Mouse (Mus musculus): ENCODE results near the gene Rbbp4. TPM values are rescaled to one million over a fixed set of nuclear protein-coding genes. Genes with fewer than 3 reads are reported as not detected.

The Rbbp4 gene
- polyA plus RNA-seq (2012; rRNA removed): 203 and 212 TPM in 2 replicates

GRCm38 (mm10) chr4:129335216-129336074 lies at the start of gene Rbbp4, which contains the start of gene Zbtb8os:
Gene Rbbp4 (minus strand): TSS chr4:129335370.
Gene Zbtb8os (plus strand): TSS chr4:129335695.

GRCm38 (mm10) chr4:129377601-129378390 lies 42.6 kb upstream of the Rbbp4 start, which contains the start of gene Zbtb8a:
Gene Zbtb8a (minus strand): TSS chr4:129378116.

GRCm38 (mm10) chr4:129287472-129287981 lies 47.6 kb downstream of the Rbbp4 start, which contains the start of gene Sync:
Gene Sync (plus strand): TSS chr4:129287617.

GRCm38 (mm10) chr4:129261196-129261595 lies 74.0 kb downstream of the Rbbp4 start, which contains the start of gene C77080:
Gene C77080 (minus strand): TSS chr4:129261404.

Other genes with a start within 250 kb of the Rbbp4 start
- gene Tmem54, start 229.8 kb downstream of the Rbbp4 start, polyA plus RNA-seq (2012; rRNA removed): 1.0 and 2.0 TPM in 2 replicates
- 6.5 and 7.7 TPM in 2 replicates for gene Hpca, start 213.3 kb downstream of the Rbbp4 start, polyA plus RNA-seq (2012; rRNA removed)
- 1.4 and 10.3 TPM in 2 replicates for gene Fndc5, start 198.4 kb downstream of the Rbbp4 start, polyA plus RNA-seq (2012; rRNA removed)
- gene S100pbp, start 145.6 kb downstream of the Rbbp4 start, polyA plus RNA-seq (2012; rRNA removed): 31.1 and 49.6 TPM in 2 replicates
- gene Yars, start 145.6 kb downstream of the Rbbp4 start, polyA plus RNA-seq (2012; rRNA removed): 58.1 and 81.0 TPM in 2 replicates
- gene C77080, start 74.0 kb downstream of the Rbbp4 start, polyA plus RNA-seq (2012; rRNA removed): 6.8 and 8.1 TPM in 2 replicates
- gene Sync, start 47.8 kb downstream of the Rbbp4 start, polyA plus RNA-seq (2012; rRNA removed): 0.55 and 0.98 TPM in 2 replicates
- 48.8 and 55.3 TPM in 2 replicates for gene Zbtb8os, start 325 bp upstream of the Rbbp4 start, polyA plus RNA-seq (2012; rRNA removed)
- 8.9 and 10.6 TPM in 2 replicates for gene Zbtb8a, start 42.7 kb upstream of the Rbbp4 start, polyA plus RNA-seq (2012; rRNA removed)
- 1.3 and 1.8 TPM in 2 replicates for gene Zbtb8b, start 105.5 kb upstream of the Rbbp4 start, polyA plus RNA-seq (2012; rRNA removed)
- 22.8 and 26.0 TPM in 2 replicates for gene Bsdc1, start 126.2 kb upstream of the Rbbp4 start, polyA plus RNA-seq (2012; rRNA removed)
- gene Tssk3, start 155.7 kb upstream of the Rbbp4 start, polyA plus RNA-seq (2012; rRNA removed): not detected in 2 replicates
- 0.17 TPM in 1 of 2 replicates, not detected in the other for gene Fam229a, start 155.8 kb upstream of the Rbbp4 start, polyA plus RNA-seq (2012; rRNA removed)
- gene Marcksl1, start 178.2 kb upstream of the Rbbp4 start, polyA plus RNA-seq (2012; rRNA removed): 1,168 and 1,436 TPM in 2 replicates
- 200 and 249 TPM in 2 replicates for gene Hdac1, start 207.3 kb upstream of the Rbbp4 start, polyA plus RNA-seq (2012; rRNA removed)
- gene Lck, start 238.3 kb upstream of the Rbbp4 start, polyA plus RNA-seq (2012; rRNA removed): 9.3 and 10.9 TPM in 2 replicates
- gene Fam167b, start 243.2 kb upstream of the Rbbp4 start, polyA plus RNA-seq (2012; rRNA removed): 2.1 and 2.6 TPM in 2 replicates